Comparison of ENCODE assay signal across 8 mouse cellular contexts in the genomic region with DNA sequence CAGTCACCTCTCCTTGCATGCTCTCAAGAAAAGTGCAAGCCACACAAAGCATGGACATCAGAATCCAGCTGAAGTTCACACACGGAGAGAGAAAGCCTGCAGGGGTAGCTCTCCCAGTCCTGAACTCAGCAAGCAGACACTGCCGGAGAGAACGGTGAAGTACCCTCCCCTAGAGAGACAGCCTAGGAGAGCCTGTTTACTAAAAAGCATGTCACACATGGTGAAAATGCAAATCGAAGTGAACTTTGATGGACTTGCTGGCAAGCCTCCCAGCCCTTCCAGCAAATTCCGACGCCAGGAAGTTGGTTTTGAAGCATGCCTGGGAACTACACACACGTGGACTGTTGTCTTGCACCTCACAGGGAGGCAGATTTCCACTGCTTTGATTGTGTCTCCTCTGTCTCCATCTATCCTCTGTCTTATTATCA. TPM values are rescaled to one million over a fixed set of nuclear protein-coding genes. Genes with fewer than 3 reads are reported as not detected.
DNase-seq lines count a peak whose midpoint lies in the region; ATAC-seq lines count a peak whose summit lies in the region.

No protein-coding gene starts in this region.

- no peak overlapping the region for H3K4me3 ChIP-seq in forebrain, embryonic 15.5 days
- no peak overlapping the region for H3K4me3 ChIP-seq in kidney, embryonic 15.5 days (replicated peaks)
- H3K4me3 ChIP-seq in stomach, embryonic 15.5 days (replicated peaks), result no peak overlapping the region

- 2% methylated on average over 7 of the region's 7 CpGs for WGBS in forebrain, embryonic 15.5 days
- 18% methylated on average over 7 of the region's 7 CpGs for WGBS in kidney, embryonic 15.5 days
- WGBS in stomach, embryonic 15.5 days, result 14% methylated on average over 7 of the region's 7 CpGs

- no peak overlapping the region for H3K4me2 ChIP-seq in forebrain, embryonic 15.5 days (replicated peaks)
- no peak overlapping the region for H3K4me2 ChIP-seq in kidney, embryonic 15.5 days
- no peak overlapping the region for H3K4me2 ChIP-seq in stomach, embryonic 15.5 days

- H3K36me3 ChIP-seq in forebrain, embryonic 15.5 days, result no peaks in the 10 kb centered on the region
- H3K36me3 ChIP-seq in kidney, embryonic 15.5 days, result no peaks in the 10 kb centered on the region
- no peaks in the 10 kb centered on the region for H3K36me3 ChIP-seq in stomach, embryonic 15.5 days

- peaks cover 61% of the 10 kb centered on the region for H3K4me1 ChIP-seq in forebrain, embryonic 15.5 days
- H3K4me1 ChIP-seq in kidney, embryonic 15.5 days, result peaks cover 75% of the 10 kb centered on the region
- H3K4me1 ChIP-seq in stomach, embryonic 15.5 days, result peaks cover 37% of the 10 kb centered on the region

- ATAC-seq in forebrain, embryonic 15.5 days (replicated peaks), result peak; percentile 49; the same call in 1 of the 2 replicates
- ATAC-seq in kidney, embryonic 15.5 days (replicated peaks; ENCODE audit: low FRiP score), result no peak
- ATAC-seq in stomach, embryonic 15.5 days (ENCODE audit: insufficient read depth, low FRiP score, low read depth), result no peak

- H3K9me3 ChIP-seq in forebrain, embryonic 15.5 days, result no peaks in the 10 kb centered on the region
- H3K9me3 ChIP-seq in kidney, embryonic 15.5 days (replicated peaks), result no peaks in the 10 kb centered on the region
- H3K9me3 ChIP-seq in stomach, embryonic 15.5 days, result no peaks in the 10 kb centered on the region

- H3K9ac ChIP-seq in forebrain, embryonic 15.5 days (replicated peaks), result no peak overlapping the region
- no peak overlapping the region for H3K9ac ChIP-seq in kidney, embryonic 15.5 days
- no peak overlapping the region for H3K9ac ChIP-seq in stomach, embryonic 15.5 days

- peak overlapping the region; percentile 54 for H3K27ac ChIP-seq in forebrain, embryonic 15.5 days (replicated peaks)
- peak overlapping the region; percentile 94 for H3K27ac ChIP-seq in kidney, embryonic 15.5 days
- H3K27ac ChIP-seq in stomach, embryonic 15.5 days, result peak overlapping the region; percentile 57

- H3K27me3 ChIP-seq in forebrain, embryonic 15.5 days, result no peaks in the 10 kb centered on the region
- H3K27me3 ChIP-seq in kidney, embryonic 15.5 days, result no peaks in the 10 kb centered on the region
- no peaks in the 10 kb centered on the region for H3K27me3 ChIP-seq in stomach, embryonic 15.5 days (replicated peaks)

- DNase-seq in retina, postnatal 1 day, result peak; percentile 54
- DNase-seq in retina, embryonic 14.5 days (ENCODE audit: low spot score), result no peak
- no peak for DNase-seq in embryo, embryonic 10.5 days (ENCODE audit: low spot score)
- DNase-seq in layer of hippocampus, adult 8-10 months (ENCODE audit: low spot score in 2 of 2), result no peak
- DNase-seq in cerebellum, adult 18-20 months, result no peak

RNA-seq across cellular contexts. Expression of a gene that starts 7.0 kb away (rescaled TPM):
- polyA plus RNA-seq in forebrain, embryonic 15.5 days (2015; fragmentation: Nextera tagmentation; extraction: Ambion mirVana), result 10.5 and 11.1 TPM in 2 replicates
- polyA plus RNA-seq in kidney, embryonic 15.5 days (2015; fragmentation: Nextera tagmentation; extraction: Ambion mirVana), result 12.3 and 13.3 TPM in 2 replicates
- 12.5 and 13.4 TPM in 2 replicates for polyA plus RNA-seq in stomach, embryonic 15.5 days (2015; fragmentation: Nextera tagmentation; extraction: Ambion mirVana)
- 10 to 100 TPM; 53.5 to 58.0 (median 56.2) TPM for total RNA-seq in layer of hippocampus, adult 8-10 months (2022)
